Mouse (Mus musculus): Measurements from ENCODE around the gene Ddx3x. TPM values are rescaled to one million over a fixed set of nuclear protein-coding genes. Genes with fewer than 3 reads are reported as not detected.

The Ddx3x gene
- total and polyA plus RNA-seq, 3 experiments = 104 to 329 (median 196) TPM

GRCm38 (mm10) chrX:13241426-13242319 lies 39.1 kb upstream of the Ddx3x start:
- Histone ChIP-seq H3K27me3 (replicated peaks) (no peaks in the 10 kb centered on the region), H3K9me3 (replicated peaks; ENCODE audit: low read length) (no peaks in the 10 kb centered on the region), H3K4me2 (ENCODE audit: insufficient read depth, low read depth, poor library complexity, severe bottlenecking) (peak overlapping the region; percentile 64), H3K9ac (ENCODE audit: insufficient read depth, low read depth) (peak overlapping the region; percentile 75), H3K36me3 (replicated peaks in 1 of 2; ENCODE audit: control insufficient read depth in 1 of 2, insufficient read depth in 1 of 2, low read length in 1 of 2) (no peaks in the 10 kb centered on the region), H3K27ac (ENCODE audit: insufficient read depth, low read depth) (peak overlapping the region; percentile 38), H3K79me2 (replicated peaks; ENCODE audit: control insufficient read depth, extremely low read depth, insufficient read depth, poor library complexity, severe bottlenecking) (no peaks in the 10 kb centered on the region), H3K4me3 (replicated peaks in 1 of 3; ENCODE audit: low read depth in 2 of 3, low read length in 2 of 3, poor library complexity in 1 of 3) (peak overlapping the region in 2 of 3 experiments; percentile 40 to 62), H3K4me1 (ENCODE audit: control insufficient read depth in 1 of 2, insufficient read depth in 2 of 2) (no peaks in the 10 kb centered on the region; a peak in 1 of 4 replicates)
- in situ Hi-C loops (cut with MboI; ENCODE audit: low pct_ligation_motif_present, low pct_unique_long_range_greater_than_20kb, low sequenced_read_pairs) (loop anchor here (25.0 kb wide), 2 partner anchors 221 to 421 kb away; partner anchors contain the start of genes Gpr82 and Nyx), dilution Hi-C loops (cut with MboI; ENCODE audit: extremely low pct_ligation_motif_present, extremely low pct_unique_long_range_greater_than_20kb, low sequenced_read_pairs) (no loop called here)
- no peak for DNase-seq (ENCODE audit: extremely low read depth)
- TF ChIP-seq MYC (IDR thresholded peaks at IDR 0.05; ENCODE audit: low read depth, low read length) = no peak
- TF ChIP-seq CTCF (conservative IDR thresholded peaks at IDR 0.05 in 1 of 2, IDR thresholded peaks at IDR 0.05 in 1 of 2; ENCODE audit: low read depth in 2 of 2, low read length in 2 of 2) = no peak
- no peak for TF ChIP-seq ETS1 (conservative IDR thresholded peaks at IDR 0.05; ENCODE audit: low read depth, low read length)
- TF ChIP-seq MAZ (IDR thresholded peaks at IDR 0.05; ENCODE audit: low read depth, low read length) = no peak
- no peak for TF ChIP-seq CHD1 (IDR thresholded peaks at IDR 0.05; ENCODE audit: low read depth, low read length)
- TF ChIP-seq MXI1 (IDR thresholded peaks at IDR 0.05; ENCODE audit: low read depth, low read length) = no peak

GRCm38 (mm10) chrX:13242320-13243096 lies 38.3 kb upstream of the Ddx3x start:
- in situ Hi-C loops (cut with MboI; ENCODE audit: low pct_ligation_motif_present, low pct_unique_long_range_greater_than_20kb, low sequenced_read_pairs) = loop anchor here (25.0 kb wide), 2 partner anchors 220 to 420 kb away; partner anchors contain the start of genes Gpr82 and Nyx
- DNase-seq (ENCODE audit: extremely low read depth) = no peak
- H3K9me3 ChIP-seq (replicated peaks; ENCODE audit: low read length) = no peaks in the 10 kb centered on the region

More at GRCm38 (mm10) chrX:13242320-13243096, 38.3 kb upstream of the Ddx3x start:
- Histone ChIP-seq H3K27me3 (replicated peaks) (no peaks in the 10 kb centered on the region), H3K4me2 (ENCODE audit: insufficient read depth, low read depth, poor library complexity, severe bottlenecking) (peak overlapping the region; percentile 64), H3K9ac (ENCODE audit: insufficient read depth, low read depth) (peak overlapping the region; percentile 75), H3K36me3 (replicated peaks in 1 of 2; ENCODE audit: control insufficient read depth in 1 of 2, insufficient read depth in 1 of 2, low read length in 1 of 2) (no peaks in the 10 kb centered on the region), H3K79me2 (replicated peaks; ENCODE audit: control insufficient read depth, extremely low read depth, insufficient read depth, poor library complexity, severe bottlenecking) (no peaks in the 10 kb centered on the region), H3K27ac (ENCODE audit: insufficient read depth, low read depth) (no peak overlapping the region), H3K4me3 (replicated peaks in 1 of 3; ENCODE audit: low read depth in 2 of 3, low read length in 2 of 3, poor library complexity in 1 of 3) (peak overlapping the region in 2 of 3 experiments; percentile 40 to 62), H3K4me1 (ENCODE audit: control insufficient read depth in 1 of 2, insufficient read depth in 2 of 2) (no peaks in the 10 kb centered on the region; a peak in 1 of 4 replicates)
- TF ChIP-seq MXI1 (IDR thresholded peaks at IDR 0.05; ENCODE audit: low read depth, low read length) (no peak), POLR2AphosphoS2 (IDR thresholded peaks at IDR 0.05; ENCODE audit: low read depth, low read length) (no peak), CHD2 (IDR thresholded peaks at IDR 0.05; ENCODE audit: low read length) (peak; percentile 30; the same call in 1 of the 2 replicates), IRF4 (IDR thresholded peaks at IDR 0.05; ENCODE audit: low read depth, low read length) (no peak), NRF1 (IDR thresholded peaks at IDR 0.05; ENCODE audit: low read depth, low read length) (peak; percentile 76), MAX (IDR thresholded peaks at IDR 0.05; ENCODE audit: low read length) (no peak), USF1 (IDR thresholded peaks at IDR 0.05; ENCODE audit: low read depth, low read length) (no peak), RCOR1 (conservative IDR thresholded peaks at IDR 0.05; ENCODE audit: low read depth, low read length) (no peak)
- dilution Hi-C loops (cut with MboI; ENCODE audit: extremely low pct_ligation_motif_present, extremely low pct_unique_long_range_greater_than_20kb, low sequenced_read_pairs) = no loop called here
